Mouse (Mus musculus) B cell, adult 62 days (primary cell): ENCODE measurements around the gene Arl4c. TPM values are rescaled to one million over a fixed set of nuclear protein-coding genes. Genes with fewer than 3 reads are reported as not detected.

Experiments used
- total RNA-seq: library from RNA; stranded (reverse); gene quantifications from 4 replicates; pipeline ENCODE4 v1.2.4, GENCODE M21; 2023

The Arl4c gene
- total RNA-seq: 5.6 to 8.3 TPM (median 5.9 TPM) in 4 replicates

GRCm38 (mm10) chr1:88701870-88702661 lies at the start of gene Arl4c:
Arl4c (minus strand) TSS chr1:88702221.

Other genes with a start within 250 kb of the Arl4c start
- not detected in 4 replicates for gene Glrp1, start 192.2 kb downstream of the Arl4c start, total RNA-seq